Mouse (Mus musculus) right cerebral cortex, adult 2 months (tissue): ENCODE results near the gene Olfr1392.
"Not testable (repeated sequence)": the region's sequence is repeated elsewhere in the genome, so short reads cannot be mapped to it uniquely, and the experiment has no call there.

Experiments
- DNase-seq, 2 experiments: peaks; one replicate each; pipeline ENCODE4 v3.0.0; 2021 to 2022; ENCODE audit warnings: low spot score in 2 of 2

Olfr1392 gene

GRCm38 (mm10) chr11:49308547-49308946 lies 23.5 kb downstream of the Olfr1392 start:
- DNase-seq = not testable (repeated sequence)

GRCm38 (mm10) chr11:49322442-49322841 lies 37.4 kb downstream of the Olfr1392 start, which contains the start of gene Olfr1391:
Olfr1391 (plus strand) TSS chr11:49322742.
- no peak for DNase-seq

GRCm38 (mm10) chr11:49326726-49327125 lies 41.6 kb downstream of the Olfr1392 start:
- DNase-seq = peak; percentile 34 to 40

- DNase-seq = no peak
Observed at GRCm38 (mm10) chr11:49329686-49330085, 44.6 kb downstream of the Olfr1392 start.

- no peak for DNase-seq
Observed at GRCm38 (mm10) chr11:49334888-49335287, 49.8 kb downstream of the Olfr1392 start, which contains the start of gene Olfr1390. Olfr1390 (plus strand) TSS chr11:49335188.

- DNase-seq = no peak
Observed at GRCm38 (mm10) chr11:49337150-49337832, 52.2 kb downstream of the Olfr1392 start.
